Mouse (Mus musculus) embryonic facial prominence, embryonic 13.5 days (tissue): Measurements from ENCODE around the gene Nat8f5. TPM values are rescaled to one million over a fixed set of nuclear protein-coding genes. Genes with fewer than 3 reads are reported as not detected.
"Not testable (repeated sequence)": the region's sequence is repeated elsewhere in the genome, so short reads cannot be mapped to it uniquely, and the experiment has no call there.

Source experiments
- ATAC-seq: fragments of 200-750 bp; cut with Nextera tagmentation; 2 replicates; pipeline ENCODE4 v1.8.0; 2017; ENCODE audit warnings: low read depth; ENCODE audit not compliant: insufficient number of reproducible peaks, insufficient read depth, low FRiP score, low TSS enrichment
- H3K27ac ChIP-seq: fragments of 300-500 bp; sonication (generic); 2 replicates; pipeline ENCODE4 v1.5.1; 2015; ENCODE audit warnings: moderate library complexity, mild to moderate bottlenecking, inconsistent platforms
- H3K27me3 ChIP-seq: fragments of 300-500 bp; sonication (generic); 2 replicates; pipeline ENCODE4 v1.6.1; 2015; ENCODE audit warnings: mild to moderate bottlenecking, inconsistent platforms
- H3K36me3 ChIP-seq: fragments of 300-500 bp; sonication (generic); 2 replicates; pipeline ENCODE4 v1.6.1; 2015; ENCODE audit warnings: mild to moderate bottlenecking, inconsistent platforms
- H3K4me1 ChIP-seq: fragments of 300-500 bp; sonication (generic); 2 replicates; pipeline ENCODE4 v1.6.1; 2015; ENCODE audit warnings: inconsistent platforms
- H3K4me2 ChIP-seq: fragments of 300-500 bp; sonication (generic); 2 replicates; pipeline ENCODE4 v1.6.1; 2015; ENCODE audit warnings: moderate library complexity, mild to moderate bottlenecking, inconsistent platforms
- H3K4me3 ChIP-seq: fragments of 300-500 bp; sonication (generic); 2 replicates; pipeline ENCODE4 v1.5.1; 2015; ENCODE audit warnings: mild to moderate bottlenecking, inconsistent platforms
- H3K9ac ChIP-seq: fragments of 300-500 bp; sonication (generic); 2 replicates; pipeline ENCODE4 v1.6.1; 2015; ENCODE audit warnings: mild to moderate bottlenecking, inconsistent platforms
- H3K9me3 ChIP-seq: fragments of 300-500 bp; sonication (generic); 2 replicates; pipeline ENCODE4 v1.6.1; 2016; ENCODE audit warnings: inconsistent platforms
- WGBS: fragments of 180-500 bp; shearing (Covaris S2); methylation state at CpG from one replicate; pipeline ENCODE4 v1.1.7; 2015; ENCODE audit warnings: mixed read lengths; 5-methylcytosine and 5-hydroxymethylcytosine counted together
- polyA plus RNA-seq: library from polyadenylated mRNA; unstranded; fragments of >200 nt; fragmentation: Nextera tagmentation; extraction: Ambion mirVana; gene quantifications from 2 replicates; pipeline ENCODE4 v1.2.1, GENCODE M21; 2015

Nat8f5 gene
- polyA plus RNA-seq: not detected in 2 replicates

GRCm38 (mm10) chr6:85820837-85821236 is at the start of gene Nat8f5, which contains the start of gene Nat8f6:
Gene Nat8f5, minus strand, starts transcription at chr6:85820972.
Gene Nat8f6, minus strand, starts transcription at chr6:85820954.
- Histone ChIP-seq H3K36me3 (no peaks in the 10 kb centered on the region), H3K9me3 (no peaks in the 10 kb centered on the region)
- 81% methylated on average over 5 of the region's 5 CpGs for WGBS

DNA sequence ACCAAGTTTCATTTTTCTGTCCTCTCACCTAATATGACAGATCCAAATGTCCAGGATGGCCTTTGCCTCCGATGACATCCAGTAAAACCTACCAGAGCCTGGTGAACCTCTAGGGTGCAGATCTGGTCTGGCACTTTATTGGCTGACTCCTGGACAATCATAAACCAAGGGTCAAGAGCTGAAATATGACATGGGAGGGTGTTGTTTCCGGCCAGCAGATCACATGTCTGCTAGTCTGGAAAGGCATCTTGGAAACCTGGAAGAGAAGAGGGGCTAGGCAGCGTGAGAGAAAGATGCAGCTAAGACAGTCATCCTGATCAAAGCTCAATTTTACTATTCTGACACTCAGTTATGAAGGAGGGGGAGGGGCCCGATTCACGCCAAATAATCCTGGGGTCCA is 48.2 kb upstream of the Nat8f5 start, which contains the start of gene Nat8f2:
Nat8f2 (minus strand) TSS at position 153 of the 400 bp plus-strand sequence.
- H3K27ac ChIP-seq, H3K9ac ChIP-seq, ATAC-seq, H3K36me3 ChIP-seq, H3K9me3 ChIP-seq, H3K4me2 ChIP-seq, H3K27me3 ChIP-seq, H3K4me3 ChIP-seq, H3K4me1 ChIP-seq: not testable (repeated sequence)
- WGBS: 77% methylated on average over 5 of the region's 5 CpGs

More at GRCm38 (mm10) chr6:85820837-85821236, at the start of gene Nat8f5, which contains the start of gene Nat8f6:
- H3K4me1 ChIP-seq: no peaks in the 10 kb centered on the region
- H3K27ac ChIP-seq: no peak within 1 kb of the TSS
- H3K27me3 ChIP-seq: no peaks in the 10 kb centered on the region
- H3K9ac ChIP-seq: no peak within 1 kb of the TSS
- ATAC-seq: no peak
- no peak within 1 kb of the TSS for H3K4me2 ChIP-seq
- no peak within 1 kb of the TSS for H3K4me3 ChIP-seq

- Histone ChIP-seq H3K4me3 (no peak overlapping the region), H3K4me1 (no peaks in the 10 kb centered on the region), H3K9me3 (no peaks in the 10 kb centered on the region), H3K9ac (no peak overlapping the region), H3K27me3 (no peaks in the 10 kb centered on the region), H3K27ac (no peak overlapping the region), H3K36me3 (no peaks in the 10 kb centered on the region), H3K4me2 (no peak overlapping the region)
- WGBS: 72% methylated on average over 8 of the region's 8 CpGs
- ATAC-seq: no peak
Measured at GRCm38 (mm10) chr6:85867726-85868690, 47.2 kb upstream of the Nat8f5 start.

DNA sequence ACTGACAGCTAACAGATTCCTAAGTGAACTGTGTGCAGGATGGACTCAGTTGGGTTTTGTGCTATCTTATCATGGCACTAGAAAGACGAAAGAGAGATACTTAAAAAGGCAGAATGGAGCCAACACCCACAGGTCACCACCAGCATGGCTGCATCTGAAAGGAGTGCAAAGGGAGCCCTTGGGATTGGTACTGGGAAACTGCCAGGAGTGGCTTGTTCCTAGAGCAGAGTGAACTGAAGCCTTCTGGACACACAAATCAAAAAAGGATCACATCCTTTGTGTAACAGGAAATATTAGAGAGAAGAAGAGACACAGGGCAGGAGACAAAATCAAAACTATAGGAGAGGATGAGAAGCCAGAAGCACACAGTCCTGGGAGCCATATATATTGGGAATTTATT is 46.2 kb upstream of the Nat8f5 start:
- not testable (repeated sequence) for H3K4me1 ChIP-seq, H3K36me3 ChIP-seq, H3K27me3 ChIP-seq, H3K9ac ChIP-seq, H3K4me3 ChIP-seq, H3K9me3 ChIP-seq, H3K27ac ChIP-seq, ATAC-seq, H3K4me2 ChIP-seq
- WGBS: 67% methylated on average over 1 of the region's 1 CpGs

- not testable (repeated sequence) for H3K4me1 ChIP-seq, ATAC-seq, H3K4me2 ChIP-seq, H3K9ac ChIP-seq, H3K4me3 ChIP-seq, H3K27me3 ChIP-seq, H3K27ac ChIP-seq, H3K36me3 ChIP-seq, H3K9me3 ChIP-seq
- 90% methylated on average over 3 of the region's 3 CpGs for WGBS
Measured at GRCm38 (mm10) chr6:85866166-85866565, 45.4 kb upstream of the Nat8f5 start.

- 70% methylated on average over 6 of the region's 7 CpGs for WGBS
- not testable (repeated sequence) for H3K4me2 ChIP-seq, H3K9me3 ChIP-seq, ATAC-seq, H3K27ac ChIP-seq, H3K4me1 ChIP-seq, H3K36me3 ChIP-seq, H3K4me3 ChIP-seq, H3K9ac ChIP-seq, H3K27me3 ChIP-seq
Measured at GRCm38 (mm10) chr6:85864900-85865639, 44.3 kb upstream of the Nat8f5 start.

DNA sequence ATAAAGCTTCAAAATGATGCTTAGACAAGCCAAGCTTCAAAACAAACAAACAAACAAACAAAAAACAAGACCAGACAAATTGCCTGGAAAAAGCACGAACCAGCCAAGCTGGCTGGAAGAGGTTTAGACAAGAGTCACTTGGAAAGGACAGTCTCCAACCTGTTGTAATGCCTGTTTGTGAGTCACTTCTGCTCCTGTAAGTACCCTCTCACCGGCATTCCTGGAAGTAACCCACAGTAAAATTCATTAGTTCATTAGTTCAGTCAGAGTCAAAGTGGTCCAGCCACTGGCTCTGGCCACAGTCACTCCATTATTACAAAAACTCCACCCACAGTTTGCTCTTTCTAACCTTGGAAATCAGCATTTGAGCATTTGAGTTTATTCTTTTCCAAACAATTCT is 43.1 kb upstream of the Nat8f5 start:
- H3K4me2 ChIP-seq: no peak overlapping the region
- ATAC-seq: no peak
- 85% methylated on average over 2 of the region's 2 CpGs for WGBS
- no peaks in the 10 kb centered on the region for H3K9me3 ChIP-seq
- no peak overlapping the region for H3K4me3 ChIP-seq
- H3K9ac ChIP-seq: no peak overlapping the region
- H3K4me1 ChIP-seq: no peaks in the 10 kb centered on the region
- no peaks in the 10 kb centered on the region for H3K36me3 ChIP-seq
- no peaks in the 10 kb centered on the region for H3K27me3 ChIP-seq
- no peak overlapping the region for H3K27ac ChIP-seq

- Histone ChIP-seq H3K4me3 (no peak overlapping the region), H3K9ac (no peak overlapping the region), H3K9me3 (no peaks in the 10 kb centered on the region), H3K27ac (no peak overlapping the region), H3K36me3 (no peaks in the 10 kb centered on the region), H3K27me3 (no peaks in the 10 kb centered on the region), H3K4me2 (no peak overlapping the region), H3K4me1 (no peaks in the 10 kb centered on the region)
- no peak for ATAC-seq
- 81% methylated on average over 2 of the region's 2 CpGs for WGBS
Measured at GRCm38 (mm10) chr6:85863136-85863535, 42.4 kb upstream of the Nat8f5 start.

DNA sequence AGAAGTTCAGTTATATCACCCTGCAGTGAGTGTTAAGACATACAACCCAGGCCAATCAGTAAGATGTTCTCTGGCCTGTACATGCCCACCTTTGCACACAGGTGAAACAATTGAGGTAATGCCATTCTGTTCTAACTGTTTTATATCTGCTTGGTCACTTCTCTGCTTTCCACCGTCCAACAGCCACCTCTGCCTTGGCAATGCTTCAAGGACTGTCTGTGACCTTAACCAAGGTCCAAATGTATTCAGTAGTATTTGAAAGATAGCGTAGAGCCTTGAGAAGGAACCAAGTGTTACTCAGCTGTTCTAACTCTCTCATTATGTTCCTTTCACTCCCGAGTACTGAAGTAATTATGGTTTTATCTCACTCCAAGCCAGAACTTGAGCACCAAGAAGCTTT is 41.8 kb upstream of the Nat8f5 start:
- 70% methylated on average over 3 of the region's 3 CpGs for WGBS
- Histone ChIP-seq H3K27ac (no peak overlapping the region), H3K36me3 (no peaks in the 10 kb centered on the region), H3K9ac (no peak overlapping the region), H3K27me3 (no peaks in the 10 kb centered on the region), H3K4me2 (no peak overlapping the region), H3K4me1 (no peaks in the 10 kb centered on the region), H3K9me3 (no peaks in the 10 kb centered on the region), H3K4me3 (no peak overlapping the region)
- no peak for ATAC-seq

DNA sequence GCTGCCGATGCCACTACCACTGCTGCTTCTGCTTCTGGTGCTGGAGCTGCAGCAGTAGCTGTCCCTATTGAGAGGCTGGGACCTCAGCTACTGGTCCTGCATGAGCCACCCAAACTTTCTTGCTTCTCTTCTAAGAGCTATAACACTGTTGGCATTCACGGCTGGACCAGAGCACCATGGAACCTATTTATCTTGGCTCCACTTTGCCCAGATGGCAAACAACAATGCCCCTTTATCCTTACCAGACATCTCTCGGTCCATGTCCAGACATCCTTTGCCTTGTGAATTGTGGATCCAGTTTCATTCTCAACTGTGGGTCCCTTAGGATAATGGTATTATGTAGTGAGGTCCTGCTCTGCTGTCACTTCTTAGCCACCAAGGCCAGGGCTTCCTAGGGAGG is 40.5 kb upstream of the Nat8f5 start:
- Histone ChIP-seq H3K27ac (no peak overlapping the region), H3K9ac (no peak overlapping the region), H3K27me3 (no peaks in the 10 kb centered on the region), H3K36me3 (no peaks in the 10 kb centered on the region), H3K4me1 (no peaks in the 10 kb centered on the region), H3K4me3 (no peak overlapping the region), H3K4me2 (no peak overlapping the region), H3K9me3 (no peaks in the 10 kb centered on the region)
- 72% methylated on average over 3 of the region's 3 CpGs for WGBS
- ATAC-seq: no peak

DNA sequence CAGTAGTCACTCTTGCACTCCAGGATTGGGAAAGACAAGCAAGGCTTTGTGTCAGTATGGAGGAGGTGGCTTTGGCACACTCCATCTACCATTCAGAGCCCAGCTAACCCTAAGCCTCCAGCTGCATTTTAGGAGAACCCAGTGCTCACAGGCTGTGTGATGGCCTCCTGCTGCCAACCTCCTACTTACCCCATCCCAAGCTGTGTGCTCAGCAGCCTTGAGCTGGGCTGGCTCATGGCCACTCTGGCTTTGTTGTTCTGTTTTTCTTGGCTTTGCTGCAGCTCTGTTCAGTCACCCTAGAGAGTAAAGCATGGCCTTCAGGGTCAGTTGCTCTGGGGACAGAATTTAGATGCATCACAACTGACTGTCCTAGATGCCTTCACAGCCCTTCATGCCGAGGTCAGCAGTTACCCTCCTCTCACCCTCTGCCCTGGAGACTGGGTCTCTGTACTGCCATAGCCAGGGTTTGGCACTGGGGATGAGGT is 35.5 kb upstream of the Nat8f5 start:
- Histone ChIP-seq H3K4me3 (no peak overlapping the region), H3K36me3 (no peaks in the 10 kb centered on the region), H3K9me3 (no peaks in the 10 kb centered on the region), H3K9ac (no peak overlapping the region), H3K27me3 (no peaks in the 10 kb centered on the region), H3K27ac (no peak overlapping the region), H3K4me1 (no peaks in the 10 kb centered on the region), H3K4me2 (no peak overlapping the region)
- WGBS: 62% methylated on average over 1 of the region's 1 CpGs
- ATAC-seq: no peak
